Mouse (Mus musculus) lung, embryonic 14.5 days (tissue): ENCODE measurements around the gene Ncapg. TPM values are rescaled to one million over a fixed set of nuclear protein-coding genes. Genes with fewer than 3 reads are reported as not detected.
A peak's percentile ranks its signal among the peaks of the same experiment; 100 is the strongest.

Experiments
- ATAC-seq: fragments of 200-750 bp; cut with Nextera tagmentation; 2 replicates; pipeline ENCODE4 v1.8.0; 2017; ENCODE audit warnings: mild to moderate bottlenecking, moderate TSS enrichment, moderate library complexity; ENCODE audit not compliant: insufficient read depth
- DNase-seq: peaks from one replicate; pipeline ENCODE4 v3.0.0-alpha.2; 2015
- H3K27ac ChIP-seq: fragments of 300-500 bp; sonication (generic); 2 replicates; pipeline ENCODE4 v1.5.1; 2014; ENCODE audit warnings: low read depth, mild to moderate bottlenecking, moderate library complexity
- H3K27me3 ChIP-seq: fragments of 300-500 bp; sonication (generic); 2 replicates; pipeline ENCODE4 v1.6.1; 2014; ENCODE audit warnings: low read length, control low read depth; ENCODE audit not compliant: insufficient read depth
- H3K36me3 ChIP-seq: fragments of 300-500 bp; sonication (generic); 2 replicates; pipeline ENCODE4 v1.6.1; 2014; ENCODE audit warnings: control low read depth; ENCODE audit not compliant: insufficient read depth
- H3K4me1 ChIP-seq: fragments of 300-500 bp; sonication (generic); 2 replicates; pipeline ENCODE4 v1.6.1; 2014; ENCODE audit warnings: antibody characterized with exemption, control low read depth; ENCODE audit not compliant: insufficient read depth
- H3K4me2 ChIP-seq: fragments of 300-500 bp; sonication (generic); 2 replicates; pipeline ENCODE4 v1.6.1; 2014; ENCODE audit warnings: mild to moderate bottlenecking
- H3K4me3 ChIP-seq: fragments of 300-500 bp; sonication (generic); 2 replicates; pipeline ENCODE4 v1.5.1; 2014; ENCODE audit warnings: low read depth, low read length
- H3K9ac ChIP-seq: fragments of 300-500 bp; sonication (generic); 2 replicates; pipeline ENCODE4 v1.6.1; 2014
- H3K9me3 ChIP-seq: fragments of 300-500 bp; sonication (generic); 2 replicates; pipeline ENCODE4 v1.6.1; 2016; ENCODE audit warnings: low read depth, low read length, control low read depth
- CTCF ChIP-seq: IDR thresholded peaks from 2 replicates; pipeline ENCODE4 v1.5.1; 2016; ENCODE audit warnings: antibody characterized with exemption, low read depth
- WGBS: fragments of 180-500 bp; shearing (Covaris S2); extraction: QIAGEN DNeasy Blood & Tissue Kit; methylation state at CpG from one replicate; pipeline ENCODE4 v1.1.7; 2014; 5-methylcytosine and 5-hydroxymethylcytosine counted together
- polyA plus RNA-seq: library from polyadenylated mRNA; unstranded; fragments of >200 nt; fragmentation: Nextera tagmentation; extraction: Ambion mirVana; gene quantifications from 2 replicates; pipeline ENCODE4 v1.2.1, GENCODE M21; 2014

Ncapg gene
- polyA plus RNA-seq, 1 experiment from 2014 or later: 86.6 TPM

DNA sequence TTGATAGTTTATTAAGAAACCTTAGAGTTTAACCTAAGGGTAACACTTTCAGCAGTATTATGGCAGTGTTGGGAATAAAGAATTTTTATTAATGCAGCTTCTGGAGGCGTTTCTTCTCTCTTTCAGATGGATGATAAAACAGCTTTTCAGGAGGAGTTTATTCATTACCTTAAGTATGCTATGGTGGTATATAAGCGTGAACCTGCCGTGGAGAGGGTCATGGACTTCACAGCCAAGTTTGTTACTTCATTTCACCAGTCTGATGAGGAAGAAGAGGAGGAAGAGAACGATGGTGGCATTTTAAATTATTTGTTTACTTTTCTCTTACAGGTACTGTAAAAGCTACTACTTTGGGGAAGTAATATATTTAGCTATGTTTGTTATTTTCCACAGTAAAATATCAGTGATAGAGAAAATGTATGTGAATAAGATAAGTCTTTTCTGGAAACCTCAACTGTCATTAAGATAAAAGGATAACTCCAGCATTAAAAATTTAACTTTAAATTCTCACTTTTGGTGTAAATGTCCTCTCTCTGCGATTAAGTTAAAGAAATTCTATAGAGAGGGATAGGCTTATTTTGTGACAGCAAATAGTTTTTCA lies 1.3 kb downstream of the Ncapg start:
- no peaks in the 10 kb centered on the region for H3K9me3 ChIP-seq
- H3K4me1 ChIP-seq: no peaks in the 10 kb centered on the region
- no peak for TF ChIP-seq CTCF
- 41% methylated on average over 5 of the region's 5 CpGs for WGBS
- H3K36me3 ChIP-seq: peaks cover 18% of the 10 kb centered on the region
- ATAC-seq (no peak), DNase-seq (no peak)
- peak overlapping the region; percentile 82 for H3K9ac ChIP-seq
- no peak overlapping the region for H3K27ac ChIP-seq
- H3K4me3 ChIP-seq: peak overlapping the region; percentile 80
- peak overlapping the region; percentile 61 for H3K4me2 ChIP-seq
- no peaks in the 10 kb centered on the region for H3K27me3 ChIP-seq

DNA sequence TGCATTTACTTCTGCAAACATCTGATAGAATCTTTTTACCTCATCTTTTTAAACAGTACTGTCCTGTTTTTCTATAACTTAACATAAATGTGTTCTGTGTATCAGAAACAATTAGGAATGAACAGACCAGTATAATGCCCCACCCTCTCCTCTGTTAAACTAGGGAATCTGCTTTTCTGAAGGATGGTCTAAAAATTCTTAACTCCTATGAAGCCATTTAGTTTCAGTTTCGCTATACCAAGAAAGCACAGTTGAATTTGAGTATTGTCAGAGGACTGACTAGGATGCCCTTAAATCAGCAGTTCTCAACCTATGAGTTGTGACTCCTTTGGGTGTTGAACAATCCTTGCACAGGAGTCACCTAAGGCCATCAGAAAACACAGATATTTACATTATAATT lies 5.3 kb downstream of the Ncapg start:
- Histone ChIP-seq H3K9ac (no peak overlapping the region), H3K36me3 (peaks cover 46% of the 10 kb centered on the region), H3K4me3 (no peak overlapping the region), H3K9me3 (no peaks in the 10 kb centered on the region), H3K27ac (no peak overlapping the region), H3K4me2 (no peak overlapping the region), H3K27me3 (no peaks in the 10 kb centered on the region), H3K4me1 (no peaks in the 10 kb centered on the region)
- ATAC-seq (no peak), DNase-seq (no peak)
- WGBS: 83% methylated on average over 1 of the region's 1 CpGs
- no peak for TF ChIP-seq CTCF

DNA sequence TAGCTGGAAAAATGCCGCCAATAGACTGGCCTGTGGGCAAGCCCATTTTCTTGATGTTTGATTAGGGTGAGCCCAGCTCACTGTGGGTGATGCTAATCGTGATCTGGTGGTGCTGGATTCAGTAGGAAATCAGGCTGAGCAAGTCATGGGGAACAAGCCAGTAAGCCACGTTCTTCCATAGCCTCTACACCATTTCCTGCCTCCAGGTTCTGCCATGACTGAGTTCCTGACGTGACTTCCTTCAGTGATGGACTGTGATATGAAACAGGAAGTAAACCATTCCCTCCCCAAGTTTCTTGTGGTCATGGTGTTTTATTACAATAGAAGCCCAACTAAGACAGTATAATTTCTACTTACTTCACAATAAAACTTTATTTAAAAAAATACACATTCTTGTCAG lies 7.9 kb downstream of the Ncapg start:
- peaks cover 57% of the 10 kb centered on the region for H3K36me3 ChIP-seq
- no peak for TF ChIP-seq CTCF
- H3K4me3 ChIP-seq: no peak overlapping the region
- 71% methylated on average over 4 of the region's 4 CpGs for WGBS
- DNase-seq: no peak
- no peaks in the 10 kb centered on the region for H3K27me3 ChIP-seq
- ATAC-seq: no peak
- no peak overlapping the region for H3K27ac ChIP-seq
- no peaks in the 10 kb centered on the region for H3K9me3 ChIP-seq
- no peak overlapping the region for H3K9ac ChIP-seq
- no peaks in the 10 kb centered on the region for H3K4me1 ChIP-seq
- H3K4me2 ChIP-seq: no peak overlapping the region

DNA sequence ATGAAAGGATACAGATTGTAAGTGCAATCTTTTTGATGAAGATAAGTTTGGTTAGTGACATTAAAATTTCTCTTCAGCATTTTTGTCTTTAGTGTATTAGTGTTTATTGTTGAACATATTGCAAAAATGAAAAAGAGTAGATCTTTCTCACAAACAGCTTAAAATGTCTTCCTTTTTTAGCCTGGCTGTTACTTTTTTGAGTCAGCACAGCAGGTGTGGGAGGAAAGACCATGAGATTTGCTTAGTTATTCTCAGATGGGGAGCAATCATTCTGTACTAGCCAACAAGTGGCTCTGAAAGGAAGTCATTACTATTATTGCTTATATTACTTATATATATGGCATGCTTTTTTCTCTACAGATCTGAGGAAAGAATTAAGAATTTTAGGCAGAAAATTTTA lies 10.2 kb downstream of the Ncapg start:
- Histone ChIP-seq H3K4me1 (no peaks in the 10 kb centered on the region), H3K36me3 (peaks cover 67% of the 10 kb centered on the region), H3K4me2 (no peak overlapping the region), H3K4me3 (no peak overlapping the region), H3K9me3 (no peaks in the 10 kb centered on the region), H3K27ac (no peak overlapping the region), H3K27me3 (no peaks in the 10 kb centered on the region), H3K9ac (no peak overlapping the region)
- no peak for TF ChIP-seq CTCF
- DNase-seq (no peak), ATAC-seq (no peak)

DNA sequence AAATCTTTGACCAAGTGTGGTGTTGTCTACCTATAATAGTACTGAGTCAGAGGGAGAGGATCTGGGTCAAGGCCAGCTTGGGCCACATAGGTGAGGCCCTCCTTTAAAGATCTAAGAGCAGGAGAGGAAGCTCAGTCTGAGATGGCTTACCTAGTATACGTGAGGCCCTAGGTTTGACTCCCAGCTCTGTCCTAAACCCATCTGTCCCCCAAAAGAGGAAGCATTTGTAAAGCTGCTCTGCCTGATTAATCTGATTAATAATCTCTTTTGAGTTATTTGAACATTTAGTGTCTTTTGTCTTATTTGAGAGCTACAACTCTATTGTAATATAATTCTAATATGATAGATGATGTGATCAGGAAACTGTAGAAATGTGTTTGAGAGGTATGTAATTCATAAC lies 13.7 kb downstream of the Ncapg start:
- H3K4me2 ChIP-seq: no peak overlapping the region
- H3K9ac ChIP-seq: no peak overlapping the region
- peaks cover 48% of the 10 kb centered on the region for H3K36me3 ChIP-seq
- H3K4me3 ChIP-seq: no peak overlapping the region
- DNase-seq: no peak
- no peaks in the 10 kb centered on the region for H3K9me3 ChIP-seq
- WGBS: 100% methylated on average over 1 of the region's 1 CpGs
- TF ChIP-seq CTCF: no peak
- H3K27me3 ChIP-seq: no peaks in the 10 kb centered on the region
- ATAC-seq: no peak
- no peaks in the 10 kb centered on the region for H3K4me1 ChIP-seq
- no peak overlapping the region for H3K27ac ChIP-seq

DNA sequence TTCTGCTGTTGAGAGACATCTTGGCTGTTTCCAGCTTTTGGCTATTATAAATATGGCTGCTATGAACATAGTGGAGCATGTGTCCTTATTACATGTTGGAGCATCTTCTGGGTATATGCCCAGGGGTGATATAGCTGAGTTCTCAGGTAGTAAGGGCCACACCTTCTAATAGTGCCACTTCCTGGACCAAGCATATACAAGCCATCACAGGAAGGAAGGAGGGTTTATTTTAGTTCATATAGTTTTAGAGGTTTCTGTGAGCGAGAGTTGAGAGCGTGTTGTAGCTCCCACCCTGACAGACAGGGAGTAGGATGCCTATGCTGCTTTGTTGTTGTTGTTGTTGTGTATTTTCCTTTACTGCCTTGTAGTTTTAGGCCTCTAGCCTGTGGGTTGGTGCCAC lies 15.5 kb downstream of the Ncapg start:
- WGBS: 90% methylated on average over 2 of the region's 2 CpGs
- Histone ChIP-seq H3K9ac (no peak overlapping the region), H3K4me1 (no peaks in the 10 kb centered on the region), H3K4me3 (no peak overlapping the region), H3K27ac (no peak overlapping the region), H3K36me3 (peaks cover 49% of the 10 kb centered on the region), H3K9me3 (no peaks in the 10 kb centered on the region), H3K4me2 (no peak overlapping the region), H3K27me3 (no peaks in the 10 kb centered on the region)
- DNase-seq (no peak), ATAC-seq (no peak)
- no peak for TF ChIP-seq CTCF

DNA sequence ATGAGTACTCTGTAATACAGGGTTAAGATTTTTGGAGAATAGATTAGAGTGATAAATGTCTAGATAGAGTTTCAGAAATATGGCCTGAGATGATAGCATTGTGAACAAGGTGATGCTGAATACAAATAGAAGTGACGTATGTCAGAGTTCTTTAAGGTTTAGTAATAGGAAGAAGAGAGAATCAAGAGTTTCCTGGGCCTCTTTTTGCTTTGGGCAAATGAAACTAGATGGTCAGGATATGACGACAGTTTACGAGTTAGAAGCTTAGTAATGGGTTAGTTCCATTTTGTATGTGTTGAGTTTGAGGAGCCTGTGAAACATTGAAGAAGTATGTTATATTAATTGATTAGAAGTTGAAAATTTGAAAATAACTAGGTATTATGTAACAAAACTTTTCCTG lies 16.5 kb downstream of the Ncapg start:
- ATAC-seq (no peak), DNase-seq (no peak)
- H3K4me1 ChIP-seq: no peaks in the 10 kb centered on the region
- H3K9ac ChIP-seq: no peak overlapping the region
- no peak overlapping the region for H3K27ac ChIP-seq
- H3K4me2 ChIP-seq: no peak overlapping the region
- TF ChIP-seq CTCF: no peak
- no peak overlapping the region for H3K4me3 ChIP-seq
- WGBS: 94% methylated on average over 3 of the region's 3 CpGs
- peaks cover 42% of the 10 kb centered on the region for H3K36me3 ChIP-seq
- no peaks in the 10 kb centered on the region for H3K27me3 ChIP-seq
- no peaks in the 10 kb centered on the region for H3K9me3 ChIP-seq

DNA sequence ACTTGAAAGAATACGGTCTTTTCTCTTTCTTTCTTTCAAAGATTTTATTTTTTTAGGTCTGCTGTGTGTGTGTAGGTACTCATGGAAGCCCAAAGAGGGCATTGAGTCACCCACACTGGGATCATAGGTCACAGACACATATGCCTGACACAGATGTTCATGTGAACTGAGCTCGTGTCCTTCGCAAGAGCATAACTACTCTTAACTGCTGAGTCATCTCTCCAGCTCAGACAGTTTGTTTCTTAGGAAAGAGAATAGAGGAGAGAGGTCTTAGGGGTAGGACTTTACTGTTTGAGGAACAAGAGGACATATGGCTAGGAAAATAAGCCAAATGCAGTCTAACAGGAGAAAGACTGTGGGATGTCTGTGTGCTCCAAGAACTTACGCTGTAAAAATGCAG lies 19.4 kb downstream of the Ncapg start:
- DNase-seq (no peak), ATAC-seq (no peak)
- Histone ChIP-seq H3K4me1 (no peaks in the 10 kb centered on the region), H3K27ac (no peak overlapping the region), H3K9me3 (no peaks in the 10 kb centered on the region), H3K27me3 (no peaks in the 10 kb centered on the region), H3K4me2 (no peak overlapping the region), H3K36me3 (peaks cover 38% of the 10 kb centered on the region), H3K9ac (no peak overlapping the region), H3K4me3 (no peak overlapping the region)
- no peak for TF ChIP-seq CTCF
- 86% methylated on average over 4 of the region's 4 CpGs for WGBS
